Mouse (Mus musculus) lung, embryonic 16.5 days (tissue): ENCODE data around the gene Nhp2. TPM values are rescaled to one million over a fixed set of nuclear protein-coding genes. Genes with fewer than 3 reads are reported as not detected.

Experiments
- ATAC-seq: fragments of 200-750 bp; cut with Nextera tagmentation; 2 replicates; pipeline ENCODE4 v1.8.0; 2017; ENCODE audit warnings: low read depth, mild to moderate bottlenecking, moderate library complexity
- H3K27ac ChIP-seq: fragments of 300-500 bp; sonication (generic); 2 replicates; pipeline ENCODE4 v1.5.1; 2014; ENCODE audit warnings: mild to moderate bottlenecking, control low read depth, low read length
- H3K27me3 ChIP-seq: fragments of 300-500 bp; sonication (generic); 2 replicates; pipeline ENCODE4 v1.6.1; 2014; ENCODE audit warnings: low read depth, low read length, mixed read lengths; ENCODE audit not compliant: control insufficient read depth, insufficient read depth
- H3K36me3 ChIP-seq: fragments of 300-500 bp; sonication (generic); 2 replicates; pipeline ENCODE4 v1.6.1; 2014; ENCODE audit warnings: low read length; ENCODE audit not compliant: control insufficient read depth, insufficient read depth
- H3K4me1 ChIP-seq: fragments of 300-500 bp; sonication (generic); replicated peaks from 2 replicates; pipeline ENCODE4 v1.6.1; 2014; ENCODE audit warnings: low read length, mixed read lengths; ENCODE audit not compliant: control insufficient read depth, insufficient read depth
- H3K4me2 ChIP-seq: fragments of 300-500 bp; sonication (generic); 2 replicates; pipeline ENCODE4 v1.6.1; 2014; ENCODE audit warnings: low read depth, low read length, control low read depth
- H3K4me3 ChIP-seq: fragments of 300-500 bp; sonication (generic); 2 replicates; pipeline ENCODE4 v1.5.1; 2014; ENCODE audit warnings: mild to moderate bottlenecking, low read length, control low read depth
- H3K9ac ChIP-seq: fragments of 300-500 bp; sonication (generic); 2 replicates; pipeline ENCODE4 v1.6.1; 2014; ENCODE audit warnings: low read length, control low read depth
- H3K9me3 ChIP-seq: fragments of 300-500 bp; sonication (generic); 2 replicates; pipeline ENCODE4 v1.6.1; 2016; ENCODE audit warnings: low read length; ENCODE audit not compliant: control insufficient read depth
- WGBS: fragments of 180-500 bp; shearing (Covaris S2); extraction: QIAGEN DNeasy Blood & Tissue Kit; methylation state at CpG from one replicate; pipeline ENCODE4 v1.1.7; 2014; 5-methylcytosine and 5-hydroxymethylcytosine counted together
- polyA plus RNA-seq: library from polyadenylated mRNA; unstranded; fragments of >200 nt; fragmentation: Nextera tagmentation; extraction: Ambion mirVana; gene quantifications from 2 replicates; pipeline ENCODE4 v1.2.1, GENCODE M21; 2015

Nhp2 gene
- polyA plus RNA-seq, 1 experiment from 2014 or later = 116 TPM

GRCm38 (mm10) chr11:51587059-51587458 lies 32.5 kb upstream of the Nhp2 start:
- no peak for ATAC-seq

DNA sequence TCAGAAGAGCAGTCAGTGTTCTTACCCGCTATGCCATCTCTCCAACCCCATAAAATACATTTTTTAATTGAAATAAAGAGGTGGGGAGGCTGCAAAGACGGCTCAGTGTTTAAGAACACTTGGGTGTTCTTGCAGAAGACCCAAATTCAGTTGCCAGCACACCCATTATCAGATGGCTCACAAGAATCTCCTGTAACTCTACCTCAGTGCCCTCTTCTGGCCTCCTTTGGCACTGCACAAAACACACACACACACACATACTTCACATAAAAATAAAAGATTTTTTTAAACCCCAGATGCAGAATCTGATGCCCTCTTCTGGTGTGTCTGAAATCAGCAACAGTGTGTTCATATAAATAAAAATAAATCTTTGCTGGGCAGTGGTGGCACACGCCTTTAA lies 30.7 kb upstream of the Nhp2 start:
- no peak overlapping the region for H3K4me3 ChIP-seq
- no peaks in the 10 kb centered on the region for H3K9me3 ChIP-seq
- no peak overlapping the region for H3K4me2 ChIP-seq
- no peak overlapping the region for H3K27ac ChIP-seq
- H3K36me3 ChIP-seq = peaks cover 52% of the 10 kb centered on the region
- ATAC-seq = no peak
- H3K9ac ChIP-seq = no peak overlapping the region
- peaks cover 13% of the 10 kb centered on the region for H3K4me1 ChIP-seq
- no peaks in the 10 kb centered on the region for H3K27me3 ChIP-seq
- WGBS = 94% methylated on average over 3 of the region's 3 CpGs

More at GRCm38 (mm10) chr11:51587059-51587458, 32.5 kb upstream of the Nhp2 start:
- Histone ChIP-seq H3K4me3 (no peak overlapping the region), H3K9me3 (no peaks in the 10 kb centered on the region), H3K36me3 (peaks cover 44% of the 10 kb centered on the region), H3K9ac (no peak overlapping the region), H3K4me1 (peaks cover 17% of the 10 kb centered on the region), H3K27me3 (no peaks in the 10 kb centered on the region), H3K27ac (no peak overlapping the region), H3K4me2 (no peak overlapping the region)
- 82% methylated on average over 1 of the region's 1 CpGs for WGBS

DNA sequence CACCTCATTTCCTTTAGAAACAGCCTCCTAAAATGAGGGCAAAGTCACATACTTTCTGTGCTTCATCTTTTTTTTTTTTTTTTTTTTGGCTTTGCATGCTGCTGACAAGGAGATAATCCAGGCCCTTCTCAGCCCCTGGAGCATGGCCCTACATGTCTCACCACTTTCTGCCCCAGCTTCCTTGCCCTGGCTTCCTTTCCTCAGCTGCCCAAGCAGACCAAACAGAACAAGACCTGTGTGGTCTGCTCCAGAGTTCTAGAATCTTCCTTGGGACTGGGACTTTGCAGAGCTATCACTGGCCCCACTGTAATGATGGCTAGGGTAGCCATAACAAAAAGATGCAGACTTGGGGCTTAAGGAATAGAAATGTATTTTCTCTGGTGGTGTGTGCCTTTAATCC lies 29.5 kb upstream of the Nhp2 start:
- H3K9ac ChIP-seq = no peak overlapping the region
- H3K36me3 ChIP-seq = peaks cover 61% of the 10 kb centered on the region
- no peak for ATAC-seq

GRCm38 (mm10) chr11:51591168-51591567 lies 28.4 kb upstream of the Nhp2 start:
- Histone ChIP-seq H3K9ac (no peak overlapping the region), H3K4me2 (no peak overlapping the region), H3K9me3 (no peaks in the 10 kb centered on the region), H3K4me3 (no peak overlapping the region), H3K36me3 (peaks cover 72% of the 10 kb centered on the region), H3K27ac (no peak overlapping the region), H3K27me3 (no peaks in the 10 kb centered on the region), H3K4me1 (no peaks in the 10 kb centered on the region; the same call in 1 of the 2 replicates)
- no peak for ATAC-seq
- 33% methylated on average over 7 of the region's 7 CpGs for WGBS

More for the DNA sequence above, 29.5 kb upstream of the Nhp2 start:
- Histone ChIP-seq H3K4me2 (no peak overlapping the region), H3K4me1 (peaks cover 11% of the 10 kb centered on the region), H3K9me3 (no peaks in the 10 kb centered on the region), H3K27ac (no peak overlapping the region), H3K4me3 (no peak overlapping the region), H3K27me3 (no peaks in the 10 kb centered on the region)

- peaks cover 76% of the 10 kb centered on the region for H3K36me3 ChIP-seq
- H3K9me3 ChIP-seq = no peaks in the 10 kb centered on the region
- no peaks in the 10 kb centered on the region for H3K27me3 ChIP-seq
- H3K4me1 ChIP-seq = no peaks in the 10 kb centered on the region
- no peak for ATAC-seq
- no peak overlapping the region for H3K4me3 ChIP-seq
- no peak overlapping the region for H3K4me2 ChIP-seq
- no peak overlapping the region for H3K27ac ChIP-seq
- H3K9ac ChIP-seq = no peak overlapping the region
- 80% methylated on average over 7 of the region's 7 CpGs for WGBS
Observed at GRCm38 (mm10) chr11:51591915-51592314, 27.6 kb upstream of the Nhp2 start.

- H3K36me3 ChIP-seq = peaks cover 74% of the 10 kb centered on the region
- no peak for ATAC-seq
- no peak overlapping the region for H3K4me2 ChIP-seq
- H3K4me3 ChIP-seq = no peak overlapping the region
- H3K9ac ChIP-seq = no peak overlapping the region
- 98% methylated on average over 4 of the region's 4 CpGs for WGBS
- H3K27me3 ChIP-seq = no peaks in the 10 kb centered on the region
- no peak overlapping the region for H3K27ac ChIP-seq
- no peaks in the 10 kb centered on the region for H3K9me3 ChIP-seq
- no peaks in the 10 kb centered on the region for H3K4me1 ChIP-seq
Observed at GRCm38 (mm10) chr11:51593368-51593767, 26.2 kb upstream of the Nhp2 start.

DNA sequence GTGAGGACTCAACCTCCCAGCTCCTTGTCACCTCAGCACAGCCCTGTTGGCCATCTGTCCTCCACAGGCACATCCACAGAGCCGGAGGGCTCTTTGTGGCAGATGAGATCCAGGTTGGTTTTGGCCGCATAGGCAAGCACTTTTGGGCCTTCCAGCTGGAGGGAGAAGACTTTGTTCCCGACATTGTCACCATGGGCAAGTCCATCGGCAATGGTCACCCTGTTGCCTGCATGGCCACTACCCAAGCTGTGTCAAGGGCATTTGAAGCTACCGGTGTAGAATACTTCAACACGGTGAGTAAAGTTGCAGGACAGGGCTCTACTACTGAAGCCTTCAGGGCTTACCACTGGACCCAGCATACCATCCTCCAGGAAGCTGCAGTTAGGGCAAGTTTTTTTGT lies 25.7 kb upstream of the Nhp2 start:
- Histone ChIP-seq H3K9ac (no peak overlapping the region), H3K36me3 (peaks cover 77% of the 10 kb centered on the region), H3K27ac (no peak overlapping the region), H3K4me2 (no peak overlapping the region), H3K27me3 (no peaks in the 10 kb centered on the region), H3K9me3 (no peaks in the 10 kb centered on the region), H3K4me3 (no peak overlapping the region), H3K4me1 (no peaks in the 10 kb centered on the region)
- no peak for ATAC-seq
- 88% methylated on average over 6 of the region's 6 CpGs for WGBS

DNA sequence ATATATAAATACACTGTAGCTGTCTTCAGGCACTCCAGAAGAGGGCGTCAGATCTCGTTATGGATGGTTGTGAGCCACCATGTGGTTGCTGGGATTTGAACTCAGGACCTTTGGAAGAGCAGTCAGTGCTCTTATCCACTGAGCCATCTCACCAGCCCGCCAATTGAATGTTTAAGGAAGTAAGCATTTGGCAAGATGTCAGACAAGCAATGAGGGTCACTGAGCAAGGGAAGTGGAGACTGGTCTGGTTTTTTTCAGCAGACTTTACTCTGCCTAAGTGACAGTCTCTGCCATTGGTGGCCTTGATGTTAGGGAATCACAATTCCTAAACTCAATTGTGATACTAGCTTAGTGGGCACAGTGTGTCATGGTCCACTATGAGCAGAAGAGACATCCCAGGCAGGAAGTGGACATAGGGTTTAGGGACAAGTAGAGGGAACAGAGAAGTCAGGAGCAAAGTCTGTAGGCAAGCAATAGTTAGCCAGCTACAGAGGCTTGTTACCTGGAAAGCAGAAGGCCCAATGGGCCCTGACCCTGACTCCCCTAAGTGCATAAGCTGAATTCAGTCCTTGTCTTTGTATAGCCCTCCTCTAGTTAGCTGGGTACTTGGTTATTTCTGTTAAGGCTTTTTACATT lies 24.7 kb upstream of the Nhp2 start:
- Histone ChIP-seq H3K9me3 (no peaks in the 10 kb centered on the region), H3K27ac (no peak overlapping the region), H3K4me2 (no peak overlapping the region), H3K27me3 (no peaks in the 10 kb centered on the region), H3K9ac (no peak overlapping the region), H3K4me3 (no peak overlapping the region), H3K36me3 (peaks cover 74% of the 10 kb centered on the region), H3K4me1 (no peaks in the 10 kb centered on the region)
- ATAC-seq = no peak
- 56% methylated on average over 3 of the region's 3 CpGs for WGBS

- Histone ChIP-seq H3K4me2 (no peak overlapping the region), H3K27ac (no peak overlapping the region), H3K27me3 (no peaks in the 10 kb centered on the region), H3K9ac (no peak overlapping the region), H3K4me1 (no peaks in the 10 kb centered on the region), H3K36me3 (peaks cover 77% of the 10 kb centered on the region), H3K4me3 (no peak overlapping the region), H3K9me3 (no peaks in the 10 kb centered on the region)
- WGBS = 94% methylated on average over 1 of the region's 1 CpGs
- ATAC-seq = no peak
Observed at GRCm38 (mm10) chr11:51595459-51596083, 24.0 kb upstream of the Nhp2 start.
